Mouse (Mus musculus) spleen, adult 2 months (tissue): ENCODE results near the gene Klf7.

ENCODE experiments used
- CTCF ChIP-seq: fragments of 200-500 bp; IDR thresholded peaks from 2 replicates; pipeline ENCODE4 v1.5.1; 2011; ENCODE audit warnings: mild to moderate bottlenecking, inconsistent platforms; ENCODE audit not compliant: insufficient read depth, insufficient read length, insufficient replicate concordance; ENCODE audit errors: extremely low read depth
- POLR2A ChIP-seq: fragments of 200-500 bp; IDR thresholded peaks from 2 replicates; pipeline ENCODE4 v1.6.1; 2011; ENCODE audit warnings: low read depth, low read length, inconsistent platforms

GRCm38 (mm10) chr1:64149185-64149584, 27.1 kb upstream of the Klf7 start:
- TF ChIP-seq CTCF = no peak
- TF ChIP-seq POLR2A = no peak
